Mouse (Mus musculus) monocyte, adult 5-6 weeks (primary cell): Measurements from ENCODE around the gene Olfr69. TPM values are rescaled to one million over a fixed set of nuclear protein-coding genes. Genes with fewer than 3 reads are reported as not detected.
"Not testable (repeated sequence)": the region's sequence is repeated elsewhere in the genome, so short reads cannot be mapped to it uniquely, and the experiment has no call there.

Experiments used
- ATAC-seq: fragments of 153-309, 156-312 bp; replicated peaks from 2 replicates; pipeline ENCODE4 v1.8.0; 2017; ENCODE audit warnings: mild to moderate bottlenecking; ENCODE audit not compliant: low TSS enrichment, insufficient number of reproducible peaks, severe bottlenecking, poor library complexity, low FRiP score
- total RNA-seq: library from RNA; stranded (forward); fragments of 200-1000, 200-491, 200-594 nt; gene quantifications from 3 replicates; pipeline ENCODE4 v1.2.3, GENCODE M21; 2017

The Olfr69 gene
- total RNA-seq, 1 experiment from 2014 or later = not detected

DNA sequence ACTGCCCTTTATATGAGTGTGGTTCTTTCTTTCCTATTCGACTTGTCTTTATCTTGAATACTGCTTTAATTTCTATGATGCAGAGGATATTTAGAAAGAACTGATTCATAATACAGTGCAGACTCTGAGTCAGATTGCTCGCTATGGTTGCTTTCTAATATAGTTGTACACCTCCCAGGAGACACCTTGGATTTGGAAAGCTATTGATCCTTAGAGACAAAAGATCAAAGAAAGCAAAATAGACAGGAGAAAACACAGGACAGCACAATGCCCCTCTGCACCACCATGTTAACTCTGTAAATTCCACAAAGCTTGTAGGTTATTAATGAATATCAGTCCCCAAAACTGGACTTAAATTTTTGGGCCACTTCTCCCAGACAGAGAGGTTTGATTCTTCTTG lies 26.6 kb downstream of the Olfr69 start, which contains the start of gene Olfr629:
Olfr629 (minus strand) TSS at position 101 of the 400 bp plus-strand sequence.
- ATAC-seq = no peak

DNA sequence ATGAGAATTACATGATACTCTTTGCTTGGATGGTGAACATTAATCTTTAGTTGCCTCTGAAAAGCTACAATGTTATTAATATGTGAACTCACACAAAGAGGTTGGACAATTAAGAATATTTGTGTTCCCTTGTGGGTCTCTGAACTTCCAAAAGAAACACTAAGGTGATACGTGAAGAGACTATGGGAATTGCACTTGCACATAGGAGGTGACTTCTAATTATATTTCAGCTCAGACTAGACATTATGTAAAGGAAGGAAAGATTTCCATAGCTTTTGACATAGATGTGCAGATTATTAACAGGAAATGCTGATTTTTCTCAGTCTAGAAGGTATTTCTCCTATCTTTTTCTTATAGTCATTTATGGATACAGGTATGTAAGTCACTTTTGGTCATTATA lies 41.3 kb downstream of the Olfr69 start, which contains the start of gene Olfr628:
Olfr628 (plus strand) TSS at position 301 of the 400 bp plus-strand sequence.
- no peak for ATAC-seq

DNA sequence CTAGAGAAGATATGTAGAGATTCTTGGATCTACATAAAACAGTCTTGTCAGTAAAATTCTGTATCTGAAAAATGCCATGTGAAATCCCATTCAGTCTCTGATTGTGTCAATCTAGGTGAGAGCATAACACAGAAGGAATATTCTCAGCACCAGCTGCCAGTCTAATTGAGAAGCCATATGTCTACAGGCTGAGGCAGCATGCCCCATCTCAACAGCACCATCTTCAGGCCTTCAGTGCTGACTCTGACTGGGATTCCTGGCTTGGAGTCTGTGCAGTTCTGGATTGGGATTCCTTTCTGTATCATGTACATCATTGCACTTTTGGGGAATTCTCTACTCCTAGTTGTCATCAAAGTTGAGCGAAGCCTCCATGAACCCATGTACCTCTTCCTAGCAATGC lies 55.0 kb downstream of the Olfr69 start:
- ATAC-seq = not testable (repeated sequence)

Other genes with a start within 250 kb of the Olfr69 start
- gene Olfr612, start 228.9 kb downstream of the Olfr69 start, total RNA-seq = not detected in 3 replicates
- not detected in 3 replicates for gene Olfr613, start 223.5 kb downstream of the Olfr69 start, total RNA-seq
- not detected in 3 replicates for gene Olfr615, start 215.5 kb downstream of the Olfr69 start, total RNA-seq
- gene Olfr616, start 202.5 kb downstream of the Olfr69 start, total RNA-seq = not detected in 3 replicates
- gene Olfr617, start 198.5 kb downstream of the Olfr69 start, total RNA-seq = not detected in 3 replicates
- not detected in 3 replicates for gene Olfr618, start 181.5 kb downstream of the Olfr69 start, total RNA-seq
- not detected in 3 replicates for gene Olfr619, start 171.0 kb downstream of the Olfr69 start, total RNA-seq
- gene Olfr620, start 159.1 kb downstream of the Olfr69 start, total RNA-seq = not detected in 3 replicates
- not detected in 3 replicates for gene Olfr622, start 128.9 kb downstream of the Olfr69 start, total RNA-seq
- gene Olfr623, start 107.9 kb downstream of the Olfr69 start, total RNA-seq = not detected in 3 replicates
- not detected in 3 replicates for gene Olfr624, start 100.4 kb downstream of the Olfr69 start, total RNA-seq
- not detected in 3 replicates for gene Olfr625-ps1, start 88.9 kb downstream of the Olfr69 start, total RNA-seq
- gene Olfr243, start 56.9 kb downstream of the Olfr69 start, total RNA-seq = not detected in 3 replicates
- not detected in 3 replicates for gene Olfr628, start 41.2 kb downstream of the Olfr69 start, total RNA-seq
- gene Olfr629, start 26.7 kb downstream of the Olfr69 start, total RNA-seq = 0.39 TPM in 1 of 3 replicates, not detected in the others
- not detected in 3 replicates for gene Olfr630, start 14.3 kb downstream of the Olfr69 start, total RNA-seq
- gene Olfr68, start 8.1 kb upstream of the Olfr69 start, total RNA-seq = not detected in 3 replicates
- gene Olfr67, start 20.2 kb upstream of the Olfr69 start, total RNA-seq = not detected in 3 replicates
- gene Hbb-bt, start 42.4 kb upstream of the Olfr69 start, total RNA-seq = 142 to 1,259 TPM (median 1,026 TPM) in 3 replicates
- 710 to 7,610 TPM (median 7,195 TPM) in 3 replicates for gene Hbb-bs, start 56.5 kb upstream of the Olfr69 start, total RNA-seq
- not detected in 3 replicates for gene Hbb-bh2, start 68.9 kb upstream of the Olfr69 start, total RNA-seq
- not detected in 3 replicates for gene Hbb-bh1, start 71.6 kb upstream of the Olfr69 start, total RNA-seq
- not detected in 3 replicates for gene Hbb-y, start 81.6 kb upstream of the Olfr69 start, total RNA-seq
- not detected in 3 replicates for gene Olfr66, start 114.7 kb upstream of the Olfr69 start, total RNA-seq
- not detected in 3 replicates for gene Olfr64, start 122.9 kb upstream of the Olfr69 start, total RNA-seq
- not detected in 3 replicates for gene Olfr65, start 131.9 kb upstream of the Olfr69 start, total RNA-seq
- not detected in 3 replicates for gene Olfr631, start 157.2 kb upstream of the Olfr69 start, total RNA-seq
- not detected in 3 replicates for gene Olfr632, start 162.8 kb upstream of the Olfr69 start, total RNA-seq
- gene Olfr633, start 172.8 kb upstream of the Olfr69 start, total RNA-seq = not detected in 3 replicates
- gene Olfr635, start 199.6 kb upstream of the Olfr69 start, total RNA-seq = 0.11 TPM in 1 of 3 replicates, not detected in the others
- gene Olfr638, start 227.2 kb upstream of the Olfr69 start, total RNA-seq = not detected in 3 replicates
- gene Olfr639, start 245.7 kb upstream of the Olfr69 start, total RNA-seq = not detected in 3 replicates